Mouse (Mus musculus) E14TG2a.4 (cell line): ENCODE results near the gene 1700023F06Rik.

Experiments used
- CTCF ChIP-seq: conservative IDR thresholded peaks from 2 replicates; pipeline ENCODE4 v1.5.1; 2014; ENCODE audit warnings: low read length
- POU5F1 ChIP-seq: IDR thresholded peaks from 2 replicates; pipeline ENCODE4 v1.6.1; 2014; ENCODE audit warnings: low read length, borderline replicate concordance

- TF ChIP-seq CTCF (no peak), POU5F1 (no peak)
These were observed 31.8 kb downstream of the 1700023F06Rik start for GRCm38 (mm10) chr11:103176510-103176909.
